Mouse (Mus musculus): ENCODE measurements around the gene Smim6.
A peak's percentile ranks its signal among the peaks of the same experiment; 100 is the strongest.

Smim6 gene

DNA sequence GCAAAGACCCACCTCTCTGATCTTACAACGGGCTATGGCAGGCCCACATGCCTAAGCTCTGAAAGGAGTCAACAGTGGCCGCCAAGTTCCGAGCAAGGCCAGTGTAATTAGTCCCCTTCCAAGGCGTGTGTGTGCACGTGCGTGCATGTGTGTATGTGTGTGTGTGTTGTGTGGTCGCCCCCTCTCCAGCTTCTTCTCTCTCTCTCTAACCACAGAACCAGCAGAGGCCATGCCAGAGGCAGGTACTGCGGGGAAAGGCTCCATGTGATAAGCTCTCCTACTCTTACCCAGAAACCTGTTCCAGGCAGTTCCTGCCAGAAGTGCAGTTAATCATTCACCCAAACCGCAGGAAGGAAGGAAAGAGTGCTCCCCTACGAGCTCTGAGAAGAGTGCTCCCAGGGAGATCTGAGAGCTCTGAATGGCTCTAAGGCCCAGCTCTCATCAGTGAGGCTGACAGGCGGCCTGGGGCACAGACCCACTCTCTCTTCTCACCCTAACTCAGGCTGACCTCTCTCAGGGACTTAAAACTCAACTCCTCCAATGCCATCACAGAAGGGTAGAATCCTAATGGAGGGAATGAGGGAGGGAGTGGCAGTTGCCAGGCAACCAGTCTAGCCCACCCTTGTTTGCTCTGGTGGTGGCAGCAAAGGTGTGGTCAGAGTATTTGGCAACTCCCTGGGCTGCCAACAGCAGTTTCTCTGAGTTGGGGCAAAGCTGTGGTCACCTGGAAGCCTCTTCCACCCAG is at the start of gene Smim6:
Gene Smim6 (plus strand): TSS at position 386 of the 745 bp plus-strand sequence.
- DNase-seq = peak; percentile 73

DNA sequence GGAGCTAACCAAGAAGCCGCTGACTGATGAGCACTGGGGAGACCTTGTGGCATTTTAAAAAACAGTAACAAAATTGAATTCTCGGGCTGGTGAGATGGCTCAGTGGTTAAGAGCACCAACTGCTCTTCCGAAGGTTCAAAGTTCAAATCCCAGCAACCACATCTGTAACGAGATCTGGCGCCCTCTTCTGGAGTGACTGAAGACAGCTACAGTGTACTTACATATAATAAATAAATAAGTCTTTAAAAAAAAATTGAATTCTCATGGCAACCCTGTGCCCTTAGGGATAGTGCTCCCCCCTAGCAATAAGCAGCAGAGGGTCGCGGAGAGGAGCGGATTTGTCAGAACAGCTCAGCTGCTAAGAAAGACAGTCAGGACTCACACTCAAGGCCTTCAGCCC is 47.9 kb upstream of the Smim6 start:
- DNase-seq = no peak

DNA sequence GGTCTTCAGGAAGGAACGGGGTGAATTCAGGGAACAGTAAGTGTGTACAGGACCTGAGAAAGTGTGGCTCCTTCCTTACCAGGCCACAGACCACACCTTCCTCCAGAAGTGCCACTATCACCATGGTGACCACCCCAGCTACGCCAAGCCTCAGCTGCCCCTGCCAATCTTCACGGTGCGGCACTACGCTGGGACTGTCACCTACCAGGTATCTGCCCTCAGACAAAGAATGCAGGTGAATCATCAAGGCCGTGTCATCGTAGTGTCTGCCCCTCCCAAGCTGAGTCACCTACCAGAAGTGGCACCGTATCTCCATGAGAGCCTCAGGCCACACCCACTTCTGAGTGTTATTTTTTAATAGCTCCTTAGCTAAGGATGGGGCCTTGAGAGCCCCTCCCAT is 42.4 kb upstream of the Smim6 start:
- no peak for DNase-seq

DNA sequence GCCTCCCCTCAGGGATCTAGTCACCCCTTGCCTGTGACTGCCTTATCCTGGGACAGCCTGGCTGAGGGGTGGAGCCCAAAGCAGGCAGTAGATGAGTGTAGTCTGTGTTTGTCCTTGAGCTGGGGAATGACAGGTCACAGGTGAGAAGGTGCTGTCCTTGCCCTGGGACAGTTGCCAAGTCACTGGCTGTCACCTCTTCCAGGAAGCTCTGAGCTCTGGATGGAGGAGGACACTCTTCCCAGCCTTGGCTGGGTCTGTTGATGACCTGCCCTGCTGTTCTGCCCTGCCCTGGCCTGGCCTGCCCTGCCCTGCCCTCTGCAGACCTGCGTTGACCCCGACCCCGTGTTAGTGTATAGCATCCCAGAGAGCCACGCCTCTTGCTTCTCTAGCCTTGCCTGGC is 39.4 kb upstream of the Smim6 start:
- DNase-seq = no peak

DNA sequence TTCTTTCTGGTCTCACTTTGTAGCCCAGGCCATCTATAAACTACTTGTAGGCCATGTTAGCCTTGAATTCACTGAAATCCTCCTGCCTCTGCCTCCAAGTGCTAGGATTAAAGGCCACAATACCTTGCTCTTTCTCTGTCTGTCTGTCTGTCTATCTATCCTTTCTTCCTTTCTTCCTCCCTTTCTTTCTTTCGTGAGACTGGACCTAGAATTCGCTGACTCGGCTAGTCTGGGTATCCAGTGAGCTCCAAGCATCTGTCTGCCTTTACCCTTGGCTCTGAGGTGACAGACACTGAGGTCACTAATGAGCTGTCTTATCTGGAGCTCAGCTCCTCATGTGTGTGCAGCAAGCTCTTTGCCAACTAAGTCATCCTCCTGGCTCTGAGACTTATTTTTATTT is 35.9 kb upstream of the Smim6 start:
- DNase-seq = no peak

DNA sequence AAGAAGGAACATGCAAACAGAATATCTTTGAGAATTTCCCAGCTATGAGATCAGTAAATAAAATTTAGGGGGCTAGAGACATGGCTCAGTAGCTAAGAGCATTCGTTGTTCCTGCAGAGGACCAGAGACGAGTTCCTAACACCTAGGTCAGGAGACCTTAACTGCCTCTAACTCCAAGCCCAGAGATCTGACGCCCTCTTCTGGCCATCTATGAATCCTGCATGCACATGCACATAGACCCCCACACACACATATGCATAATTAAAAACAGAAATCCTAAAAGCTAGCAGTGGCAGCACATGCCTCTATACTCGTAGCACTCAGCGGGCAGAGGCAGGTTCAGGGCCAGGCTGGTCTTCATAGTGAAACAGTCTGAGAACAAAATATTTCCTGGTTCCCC is 35.4 kb upstream of the Smim6 start:
- no peak for DNase-seq

DNA sequence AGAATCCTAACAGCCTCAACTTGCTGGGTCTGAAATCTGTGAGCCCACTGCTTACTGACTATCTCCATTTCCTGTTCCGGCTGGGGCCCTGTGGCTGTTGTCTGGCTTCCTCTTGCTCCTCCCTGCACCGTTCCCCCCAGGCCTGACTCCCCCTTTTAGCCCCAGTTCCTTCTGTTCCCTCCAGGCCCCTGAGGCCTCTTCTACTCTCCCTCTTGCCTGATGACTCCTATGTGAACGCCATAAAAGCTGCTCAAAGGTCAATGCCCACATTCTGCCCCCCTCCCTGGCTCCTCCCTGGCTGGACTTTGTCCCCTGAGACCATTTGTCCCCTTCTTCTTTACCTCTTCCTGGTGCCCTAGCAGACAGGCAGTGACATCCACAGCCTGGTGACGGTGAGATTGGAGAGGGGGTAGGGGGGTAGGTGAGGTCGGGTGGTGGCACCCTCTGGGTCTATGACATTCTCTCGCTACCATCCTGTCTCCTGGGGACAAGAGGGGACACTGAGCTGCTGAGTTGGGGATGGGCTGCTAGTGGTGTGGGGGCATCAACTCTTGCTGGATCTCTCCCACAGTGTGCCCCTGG is 34.6 kb upstream of the Smim6 start:
- DNase-seq = peak; percentile 80

DNA sequence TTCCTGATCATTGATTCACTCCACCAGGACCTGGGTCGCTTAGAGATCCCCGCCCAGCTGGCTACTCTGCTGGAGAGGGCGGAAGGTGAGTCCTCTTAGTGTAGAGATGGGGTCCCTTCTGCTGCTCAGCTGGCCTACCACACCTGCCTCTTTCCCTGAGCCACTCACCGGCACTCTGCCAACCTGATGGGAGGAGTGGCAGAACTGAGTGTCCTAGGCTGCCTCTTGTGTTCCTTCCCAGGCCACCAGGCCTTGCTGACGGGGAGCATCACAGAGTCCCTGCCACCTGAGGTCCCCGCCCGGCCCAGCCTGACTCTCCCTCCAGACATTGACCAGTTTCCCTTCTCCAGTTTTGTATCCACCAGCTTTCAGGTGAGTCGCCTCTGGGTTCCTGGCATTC is 33.7 kb upstream of the Smim6 start:
- DNase-seq = peak; percentile 47

DNA sequence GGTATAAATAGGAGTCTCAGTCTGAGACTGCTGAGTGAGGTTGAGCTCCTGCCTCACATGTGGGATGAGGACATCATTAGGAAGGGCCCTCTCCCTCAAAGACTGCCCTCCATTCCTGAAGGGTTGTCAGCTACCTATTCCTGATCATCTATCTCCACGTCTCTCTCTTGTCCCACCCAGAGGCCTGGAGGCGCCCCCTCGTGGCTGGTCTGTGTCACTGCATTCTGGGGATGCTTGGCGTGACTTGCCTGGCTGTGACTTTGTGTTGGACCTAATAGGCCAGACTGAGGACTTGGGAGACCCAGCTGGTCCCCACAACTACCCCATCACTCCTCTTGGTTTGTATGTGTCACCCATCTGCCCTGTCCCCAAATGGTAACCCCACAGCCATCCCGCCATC is 30.8 kb upstream of the Smim6 start:
- DNase-seq = peak; percentile 37

DNA sequence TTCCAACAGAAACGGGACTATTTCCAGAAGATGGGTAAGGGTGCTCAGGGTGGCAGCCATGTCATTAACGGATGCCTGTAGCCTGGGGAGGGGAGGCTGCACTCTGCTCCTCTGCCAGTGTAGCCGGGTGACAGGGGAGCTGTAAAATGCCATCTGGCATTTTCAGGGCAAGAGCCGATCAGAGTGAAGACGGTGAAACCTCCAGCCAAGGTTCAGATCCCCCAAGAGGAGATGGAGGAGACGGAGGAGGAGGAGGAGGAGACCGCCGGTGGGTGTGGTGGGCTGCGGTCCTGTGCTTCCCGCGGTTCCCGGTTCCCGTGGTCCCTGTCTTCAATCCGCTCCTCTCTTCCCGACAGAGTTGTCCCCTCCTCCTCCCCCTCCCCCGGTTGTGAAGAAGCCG is 28.6 kb upstream of the Smim6 start:
- DNase-seq = no peak

DNA sequence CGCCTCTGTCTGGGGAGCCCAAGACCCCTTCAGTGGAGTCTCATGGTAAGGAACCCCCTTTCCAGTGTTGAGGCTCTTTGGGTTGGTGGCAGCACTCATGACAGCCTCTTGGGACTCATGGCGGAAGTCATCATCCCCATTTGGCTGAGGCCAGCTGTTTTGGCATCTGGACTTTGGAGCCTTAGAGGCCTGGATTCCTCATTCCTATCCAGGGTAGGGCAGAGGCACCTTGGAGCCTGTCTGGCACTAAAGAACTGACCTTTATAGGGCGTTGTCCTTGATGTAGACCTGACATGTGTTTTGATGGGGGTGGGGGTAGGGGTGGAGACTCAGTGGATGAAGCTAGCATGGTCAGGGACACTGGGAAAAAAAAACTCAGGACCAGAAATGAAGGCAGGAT is 27.5 kb upstream of the Smim6 start:
- DNase-seq = no peak

DNA sequence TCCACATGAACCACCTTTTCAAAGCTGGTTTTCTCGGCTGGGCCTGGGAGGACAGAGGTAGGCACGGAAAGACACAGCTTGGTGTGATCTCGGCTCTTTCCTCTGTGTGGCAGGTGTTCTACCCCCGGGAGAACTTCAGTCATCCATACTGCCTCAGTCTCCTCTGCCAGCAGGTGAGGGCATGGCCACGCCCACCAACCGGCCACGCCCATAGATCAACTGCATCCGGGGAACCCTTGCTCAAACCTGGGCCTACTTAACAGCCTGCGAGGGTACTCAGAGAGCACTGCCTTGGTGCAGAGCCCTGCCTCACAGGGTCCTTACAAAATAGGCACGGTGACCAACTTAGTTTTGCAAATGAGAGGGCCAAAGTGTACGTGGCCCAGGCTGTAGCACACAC is 26.5 kb upstream of the Smim6 start:
- no peak for DNase-seq

DNA sequence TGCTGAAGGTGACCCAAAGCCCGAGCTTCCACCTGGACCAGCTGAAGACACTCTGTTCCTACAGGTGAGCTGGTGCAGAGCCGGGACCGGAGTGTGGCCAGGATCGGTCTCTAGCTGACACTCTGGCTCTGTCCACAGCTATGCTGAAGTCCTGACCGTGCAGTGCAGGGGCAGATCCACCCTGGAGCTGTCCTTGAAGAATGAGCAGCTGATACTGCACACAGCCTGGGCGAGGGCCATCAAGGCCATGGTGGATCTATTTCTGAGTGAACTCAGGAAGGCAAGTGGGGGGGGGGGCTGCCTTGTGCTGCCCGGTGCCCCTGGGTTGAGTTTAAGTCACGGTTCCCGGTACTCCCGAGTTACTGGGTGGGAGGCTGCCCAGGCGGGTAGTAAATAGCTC is 25.4 kb upstream of the Smim6 start:
- DNase-seq = no peak

DNA sequence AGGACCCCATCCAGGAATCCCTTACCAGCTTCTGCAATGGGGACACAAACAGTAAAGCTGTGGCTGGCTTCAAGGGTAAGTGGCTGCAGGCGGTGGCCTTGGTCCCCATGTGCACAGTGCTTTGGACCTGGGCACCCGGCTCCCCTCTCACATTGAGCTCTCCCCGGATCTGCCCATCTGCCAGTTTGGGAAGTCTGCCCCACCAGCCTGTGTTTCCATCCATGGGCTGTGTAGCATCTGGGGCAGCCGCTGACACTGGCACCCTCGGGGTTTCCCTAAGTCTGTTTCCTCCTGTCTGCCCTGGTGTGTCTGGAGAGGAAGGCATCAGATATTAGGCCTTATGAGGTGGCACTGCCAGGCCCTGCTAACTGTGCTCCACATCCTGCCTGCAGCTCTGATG is 23.8 kb upstream of the Smim6 start:
- no peak for DNase-seq

DNA sequence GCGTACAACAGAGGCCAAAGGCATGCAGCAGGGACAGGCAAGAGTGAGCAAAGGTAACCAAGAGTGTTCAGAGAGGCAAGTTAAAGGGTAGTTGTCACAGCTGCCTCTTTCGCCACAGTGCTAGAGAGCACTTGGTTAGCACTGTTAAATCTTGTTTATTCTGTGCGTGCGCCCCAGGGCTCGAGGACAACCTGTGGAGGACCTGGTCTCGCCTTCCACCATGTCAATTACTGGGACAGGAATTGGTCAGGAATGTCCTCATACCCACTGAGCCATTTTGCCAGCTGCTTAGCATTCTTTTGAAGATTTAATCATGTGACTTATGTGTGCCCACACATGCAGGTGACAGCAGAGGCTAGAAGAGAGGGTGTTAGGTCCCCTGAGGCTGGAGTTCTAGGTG is 22.7 kb upstream of the Smim6 start:
- no peak for DNase-seq

DNA sequence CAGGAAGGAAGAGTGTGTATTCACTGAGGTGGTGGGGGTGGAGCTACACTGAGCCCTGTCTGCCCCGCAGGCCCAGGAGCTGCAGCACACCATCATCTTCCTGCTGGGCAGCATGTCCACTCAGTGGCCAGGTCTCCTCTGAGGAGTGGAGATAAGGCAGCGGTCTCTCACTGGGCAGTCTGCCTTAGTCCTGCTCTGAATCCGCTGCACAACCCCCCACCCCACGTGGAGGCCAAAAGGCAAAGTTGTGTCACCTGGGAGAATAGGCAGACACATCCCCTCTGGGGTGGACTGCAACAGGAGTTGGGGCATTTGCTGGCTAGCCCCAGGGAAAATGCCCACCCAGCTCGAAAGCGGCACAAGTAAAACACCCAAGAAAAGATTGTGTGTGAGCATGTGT is 19.6 kb upstream of the Smim6 start:
- DNase-seq = no peak

DNA sequence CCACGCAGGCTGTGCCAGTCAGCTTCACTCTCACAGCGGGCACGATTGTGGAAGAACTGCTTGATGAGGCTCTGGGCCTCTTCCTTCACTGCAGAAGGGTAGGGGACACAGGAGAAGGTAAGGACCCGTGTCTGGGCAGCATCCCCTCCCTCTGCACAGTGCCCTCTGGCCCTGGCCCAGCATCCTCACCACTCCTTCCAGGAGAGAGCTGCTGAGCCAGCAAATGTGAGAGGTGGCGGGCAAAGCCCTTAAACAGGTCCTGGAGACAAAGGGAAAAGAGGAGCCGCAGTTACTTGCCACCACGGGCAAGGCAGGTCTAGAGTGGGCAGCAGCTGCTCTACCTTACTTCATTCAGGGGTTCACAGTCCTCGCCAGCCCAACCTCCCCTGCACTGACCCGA is 18.7 kb upstream of the Smim6 start:
- DNase-seq = no peak

DNA sequence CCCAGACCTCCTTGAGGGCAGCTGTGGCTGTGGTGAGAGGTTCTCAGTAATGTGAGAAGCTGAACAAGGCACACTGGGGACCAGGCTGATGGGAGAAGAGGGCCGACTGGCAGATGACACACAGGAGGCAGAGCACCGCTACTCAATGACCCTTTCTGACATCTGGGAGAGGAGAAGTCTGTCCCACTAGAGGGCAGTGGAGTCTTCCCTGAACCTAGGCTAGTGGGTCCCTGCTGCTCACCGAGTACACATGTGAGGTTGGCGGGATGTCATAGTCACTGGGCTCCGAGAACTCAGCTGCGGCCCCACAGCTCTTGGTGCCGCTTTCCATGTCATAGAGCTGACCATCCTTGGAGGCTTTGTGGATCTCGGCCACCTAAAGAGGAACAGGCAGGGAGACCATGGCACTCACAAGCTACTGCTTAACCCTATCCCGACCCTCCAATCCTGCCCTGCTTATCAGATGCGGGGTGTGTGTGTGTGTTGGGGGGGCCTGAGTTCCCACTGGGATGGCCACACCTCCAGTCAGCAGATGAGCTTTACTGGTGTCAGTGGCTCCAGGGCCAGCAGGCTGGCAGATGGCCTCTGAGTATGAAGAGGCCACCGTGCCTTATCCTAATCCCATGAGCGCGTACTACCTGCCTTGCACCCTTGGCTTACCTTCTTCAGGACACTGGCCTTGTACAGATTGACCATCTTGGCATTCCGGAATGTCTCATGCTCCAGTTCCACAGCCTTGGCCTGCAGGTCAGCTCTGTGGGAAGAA is 16.9 kb upstream of the Smim6 start:
- DNase-seq = peak; percentile 38

DNA sequence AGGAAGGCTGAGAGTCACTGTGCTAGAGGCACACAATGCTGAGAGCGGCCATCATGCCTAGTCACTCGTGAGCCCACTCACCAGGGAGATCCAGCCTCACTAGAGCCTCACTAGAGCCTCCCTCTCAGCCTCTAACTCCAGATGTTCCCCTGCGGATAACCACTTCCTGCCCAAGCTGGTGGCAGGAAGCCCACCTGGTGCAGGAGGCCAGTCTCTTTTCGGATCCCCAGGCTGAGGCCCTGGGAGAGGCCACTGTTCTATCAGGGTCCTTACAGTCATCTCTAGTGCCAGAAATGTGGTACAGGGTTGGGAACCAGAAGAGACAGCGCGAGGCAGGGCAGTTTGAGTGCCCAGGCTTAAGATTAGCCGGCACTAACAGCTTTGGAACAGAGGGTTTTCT is 13.4 kb upstream of the Smim6 start:
- DNase-seq = no peak

DNA sequence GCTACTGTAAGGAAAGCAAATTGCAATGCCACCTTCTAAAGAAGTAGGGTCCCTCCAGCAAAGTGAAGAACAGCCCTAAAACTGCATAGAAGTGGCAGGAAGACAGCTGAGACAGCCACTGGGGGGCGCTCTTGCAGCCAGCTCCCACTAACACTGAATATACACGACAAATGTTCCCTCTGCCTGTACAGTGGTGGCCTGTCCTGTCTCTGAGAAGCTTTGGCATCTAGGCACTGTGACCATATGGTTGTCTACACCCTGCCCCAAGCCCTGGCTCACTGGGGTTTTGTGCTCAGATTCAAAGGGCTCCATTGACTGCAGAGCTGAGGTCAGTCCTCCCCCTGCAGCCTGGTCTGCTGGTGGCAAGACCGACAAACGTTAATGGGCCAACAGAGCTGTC is 12.9 kb upstream of the Smim6 start:
- DNase-seq = peak; percentile 38

DNA sequence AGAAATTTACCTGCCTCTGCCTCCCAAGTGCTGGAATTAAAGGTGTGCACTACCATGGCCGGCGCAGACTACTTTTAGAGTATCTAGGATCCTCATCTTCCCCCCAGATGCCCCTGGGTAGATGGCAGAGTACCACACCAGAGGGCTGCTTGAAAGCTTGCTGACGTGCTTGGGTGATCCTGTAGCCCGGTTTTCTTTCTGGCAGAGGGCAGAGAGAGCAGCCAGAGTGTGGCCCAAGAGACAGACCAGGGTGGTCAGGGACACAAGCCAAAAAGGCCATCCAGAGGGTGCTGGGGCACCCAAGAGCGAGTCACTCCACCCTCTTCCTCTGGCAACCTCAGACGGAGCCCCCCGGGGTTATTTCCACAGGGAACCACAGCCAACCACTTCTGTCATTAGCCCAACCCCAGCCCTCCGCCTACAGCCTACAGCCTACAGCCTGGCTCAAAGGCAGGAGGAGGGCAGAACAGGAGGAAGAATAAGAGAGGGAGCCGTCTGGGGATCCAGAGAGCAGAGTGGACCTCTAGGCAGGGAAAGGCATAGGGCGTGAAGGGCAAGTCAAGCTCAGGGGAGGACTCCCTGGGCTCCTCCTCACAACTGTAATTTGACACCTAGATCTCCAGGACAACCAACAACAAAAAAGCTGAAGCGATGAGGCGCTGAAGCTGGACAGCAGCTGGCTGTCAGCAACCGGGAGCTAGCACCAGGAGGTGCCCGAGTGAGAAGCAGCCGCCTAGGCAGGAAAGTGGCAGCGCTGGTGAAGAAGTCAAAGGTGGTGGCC is 12.1 kb upstream of the Smim6 start, which contains the start of gene Smim5:
Gene Smim5 (plus strand): TSS at position 481 of the 781 bp plus-strand sequence.
- DNase-seq = peak; percentile 86

DNA sequence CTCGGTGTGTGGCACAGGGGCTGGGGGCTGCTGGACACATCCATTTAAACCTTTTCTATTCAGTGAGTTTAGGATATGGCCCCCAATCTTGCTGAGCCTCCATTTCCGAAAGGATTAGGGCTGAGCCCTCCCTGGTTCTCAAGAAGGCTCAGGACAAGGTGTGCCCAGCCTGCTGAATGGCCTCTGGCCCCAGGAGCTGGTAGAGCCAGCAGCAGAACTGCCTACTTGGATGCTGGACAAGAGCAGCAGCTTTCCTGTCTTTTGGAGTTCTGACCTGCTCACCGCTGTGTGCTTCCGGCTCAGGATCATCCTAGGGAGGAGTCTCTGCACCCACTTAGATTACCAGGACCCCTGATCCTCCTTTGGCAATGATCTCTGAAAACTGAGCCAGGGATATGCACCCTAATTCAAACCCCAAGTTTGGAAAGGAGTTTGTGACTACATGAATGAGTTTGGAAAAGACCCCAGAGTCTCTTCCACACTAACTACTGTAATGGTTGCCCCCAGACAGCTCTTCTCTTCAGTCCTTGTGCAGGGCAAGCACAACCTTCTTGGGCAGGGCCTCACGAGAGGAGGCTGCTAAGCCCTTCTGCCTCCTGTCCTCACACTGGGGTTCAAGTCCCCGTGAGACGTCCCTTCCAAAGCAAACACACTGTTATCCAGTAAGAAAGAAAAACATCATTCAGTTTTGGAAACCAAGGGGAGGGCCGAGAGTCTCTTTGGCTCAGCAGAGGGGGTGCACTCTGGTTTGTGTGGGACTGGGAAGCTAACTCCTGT is 11.1 kb upstream of the Smim6 start:
- DNase-seq = no peak
